Mouse (Mus musculus): ENCODE measurements around the gene Dbp.

DNA sequence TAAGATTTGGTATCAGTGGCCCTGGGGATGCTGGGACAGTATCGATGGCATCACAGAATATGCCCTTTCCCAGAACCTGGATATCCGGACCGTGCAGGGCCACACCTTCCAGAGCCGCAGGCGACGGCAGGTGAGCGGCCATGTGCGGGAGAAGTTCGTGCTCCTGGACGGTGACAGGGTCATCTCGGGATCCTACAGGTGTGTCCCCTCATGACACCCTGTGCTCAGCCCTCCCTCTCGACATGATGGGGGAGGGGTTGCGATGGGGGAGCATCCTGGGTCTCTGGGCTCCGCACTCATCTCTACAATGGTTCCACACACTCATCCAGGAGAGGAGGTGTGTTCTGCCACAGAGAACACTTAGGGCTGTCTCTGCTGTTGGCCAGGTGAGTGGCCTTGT is 18.9 kb downstream of the Dbp start:
- TF ChIP-seq CTCF (IDR thresholded peaks at IDR 0.05; ENCODE audit: low read depth) (no peak), EP300 (IDR thresholded peaks at IDR 0.05; ENCODE audit: low read depth) (no peak)

Measured in liver, postnatal 0 days (tissue).